Mouse (Mus musculus) mouse embryonic stem cell (cell line): ENCODE data around the gene Anpep.

ENCODE experiments used
- in situ Hi-C, 2 experiments: fragments of 300-500 bp; cut with MboI; formaldehyde crosslinking; loops; 1 replicate in 1 of 2; 3 replicates in 1 of 2; pipeline ENCODE4 v1.14.3; 2019 to 2020; ENCODE audit warnings: low sequenced_read_pairs in 2 of 2, low pct_unique_long_range_greater_than_20kb in 1 of 2, mixed read lengths in 1 of 2; ENCODE audit not compliant: unreplicated experiment in 1 of 2

Anpep gene

DNA sequence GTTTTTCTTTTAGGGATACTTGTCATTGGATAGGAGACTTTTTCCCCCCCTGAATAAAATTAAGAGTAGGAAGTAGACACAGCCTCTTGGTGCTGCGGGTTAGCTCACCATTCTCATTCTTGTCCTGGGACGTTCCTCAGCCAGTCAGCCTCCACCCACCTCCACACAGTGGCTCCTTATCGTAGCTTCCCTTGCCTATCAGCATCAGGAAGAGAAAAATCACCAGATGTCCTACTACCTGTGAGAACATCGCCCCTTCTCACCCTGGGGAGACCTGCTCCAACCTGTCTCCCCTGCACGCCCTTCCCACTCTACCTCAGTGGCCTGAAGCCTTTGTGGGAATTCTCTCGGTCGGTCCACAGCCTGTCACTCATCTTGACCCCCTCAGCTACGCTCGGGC is at the start of gene Anpep:
TSS of gene Anpep (minus strand) at position 249 of the 400 bp plus-strand sequence.
- in situ Hi-C loops: no loop called here

DNA sequence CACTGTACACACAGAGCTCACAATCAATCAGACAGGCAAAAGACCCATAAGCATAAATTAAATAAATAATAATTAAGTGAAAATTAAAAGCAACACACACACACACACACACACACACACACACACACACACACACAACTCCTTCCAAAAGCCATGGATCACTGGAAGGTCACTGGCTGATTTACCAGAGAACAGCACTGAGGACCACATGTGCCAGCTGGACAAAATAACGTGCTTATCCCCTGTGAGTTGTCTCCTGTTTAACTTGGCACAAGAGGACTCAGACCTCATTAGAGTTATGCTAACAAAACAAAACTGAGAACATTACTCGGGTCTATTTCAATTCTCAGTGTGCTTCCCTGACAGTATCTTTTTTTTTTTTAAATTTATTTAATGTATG is 46.5 kb upstream of the Anpep start:
- in situ Hi-C loops: no loop called here

DNA sequence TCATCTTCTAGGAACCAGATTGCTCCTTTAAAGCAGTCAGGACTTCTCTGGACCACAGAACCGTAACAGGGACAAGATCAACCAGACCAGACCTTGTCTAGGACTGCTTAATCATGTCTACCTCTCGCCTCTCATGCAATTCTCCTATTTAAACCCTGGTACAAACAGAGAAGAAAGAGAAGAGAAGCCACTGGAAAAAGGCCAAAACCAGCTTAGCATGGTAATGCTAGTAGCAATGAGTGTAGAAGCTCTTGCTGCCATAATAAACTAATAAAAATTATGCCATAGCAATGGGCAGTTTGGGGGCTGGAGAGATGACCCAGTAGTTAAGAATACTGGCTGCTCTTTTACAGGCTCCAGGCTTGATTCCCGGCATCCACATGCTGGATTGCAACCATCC is 46.1 kb upstream of the Anpep start:
- in situ Hi-C loops: no loop called here

DNA sequence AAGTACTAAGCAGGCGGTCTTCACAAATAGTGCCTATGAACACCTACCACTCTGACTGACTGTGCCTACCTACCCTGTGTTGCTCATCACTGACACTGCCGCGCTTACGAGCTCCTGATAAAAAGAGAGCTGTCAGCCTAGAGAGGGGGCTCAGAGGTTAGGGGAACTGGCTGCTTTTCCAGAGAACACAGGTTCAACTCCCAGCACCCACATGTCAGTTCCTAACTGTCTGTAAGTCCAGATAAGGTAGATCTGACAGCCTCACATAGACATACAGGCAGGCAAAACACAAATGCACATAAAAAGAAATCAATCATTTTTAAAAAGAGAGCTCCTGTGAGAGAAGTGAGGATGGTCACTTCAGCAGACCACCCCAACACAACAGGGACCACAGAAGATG is 44.3 kb upstream of the Anpep start:
- in situ Hi-C loops: no loop called here

DNA sequence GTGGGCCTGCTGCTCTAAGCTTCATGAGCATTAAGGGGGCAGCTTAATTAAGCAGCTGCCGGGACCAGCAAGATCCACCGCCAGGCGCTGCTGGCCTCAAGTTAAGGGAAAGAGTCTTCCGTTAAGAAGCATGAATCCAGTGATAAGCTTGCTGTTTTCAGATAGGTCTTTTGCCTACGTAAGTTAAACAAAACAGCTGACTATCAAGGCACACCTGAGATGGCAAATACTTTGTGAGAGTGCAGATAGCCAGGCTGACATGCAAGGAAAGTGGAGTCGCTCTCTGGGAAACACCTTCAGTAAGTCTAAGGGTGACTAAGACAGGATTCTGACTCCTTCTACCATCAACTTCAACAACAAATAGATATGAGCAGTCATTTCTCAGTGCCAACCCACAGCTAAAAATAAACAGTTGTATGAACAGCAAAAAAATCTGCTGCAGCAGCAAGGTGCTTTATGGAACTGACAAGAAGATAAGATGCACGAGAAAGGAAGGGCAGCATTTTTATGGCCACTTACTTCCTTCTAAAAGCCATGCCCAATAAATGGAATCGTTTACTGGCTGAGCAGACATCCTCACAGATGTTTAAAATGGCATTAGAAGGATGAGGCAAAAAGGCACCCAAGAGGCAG is 42.4 kb upstream of the Anpep start:
- in situ Hi-C loops: no loop called here

DNA sequence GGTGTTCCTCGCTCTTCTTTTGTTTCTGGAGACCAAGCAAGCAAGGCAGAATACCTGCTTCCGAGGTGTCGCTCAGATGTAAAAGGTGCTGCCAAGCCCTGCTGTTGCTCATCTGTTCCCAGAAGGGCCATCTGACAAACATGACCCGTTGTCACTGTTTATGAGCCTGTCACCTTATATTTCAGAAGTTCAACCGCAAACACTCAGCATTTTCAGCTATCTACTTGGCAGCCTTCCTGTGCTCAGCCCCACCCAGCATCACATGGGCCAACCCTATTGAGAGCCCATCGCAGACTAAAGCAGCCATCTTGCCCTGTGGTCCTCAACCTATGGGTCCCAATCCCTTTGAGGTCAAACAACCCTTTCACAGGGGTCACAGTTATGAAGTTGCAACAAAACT is 39.9 kb upstream of the Anpep start:
- in situ Hi-C loops: no loop called here

DNA sequence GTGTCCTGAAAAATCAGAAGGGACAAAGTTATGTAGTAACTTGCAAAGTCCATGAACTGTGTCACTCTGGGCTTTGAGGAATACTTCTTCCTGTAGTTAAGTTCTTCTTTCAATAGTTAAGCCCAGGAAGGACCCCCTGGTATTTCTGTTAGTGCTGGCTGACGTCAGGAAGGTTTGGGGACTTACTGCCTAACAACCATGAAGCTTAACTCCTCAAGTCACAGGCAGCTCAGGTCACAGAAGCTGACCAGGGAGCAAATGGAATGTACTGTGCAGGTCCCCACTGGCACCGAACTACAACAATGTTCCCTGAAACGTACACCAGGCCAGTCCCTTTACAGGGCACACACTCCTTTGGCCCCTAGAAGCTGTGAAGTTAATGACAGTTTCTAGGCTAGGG is 34.4 kb upstream of the Anpep start:
- in situ Hi-C loops: no loop called here

DNA sequence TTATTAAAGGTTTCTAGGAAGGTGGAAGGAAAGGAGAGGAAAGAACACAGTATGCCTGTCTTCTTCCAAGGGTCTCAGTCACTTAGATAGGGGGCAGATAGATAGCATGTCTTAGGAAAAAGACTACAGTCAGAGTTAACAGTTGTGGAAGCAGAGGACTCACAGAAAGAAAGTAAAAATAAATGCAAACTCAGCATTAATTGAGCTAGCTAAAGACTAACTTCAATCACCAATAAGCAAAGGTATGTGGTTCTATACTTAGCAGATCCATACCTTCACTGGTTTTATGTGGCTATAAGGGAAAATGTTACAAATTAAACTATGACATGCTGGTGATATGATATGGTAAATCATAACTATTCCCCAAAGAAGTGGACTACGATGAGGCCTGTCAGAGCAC is 33.9 kb upstream of the Anpep start:
- in situ Hi-C loops: no loop called here

DNA sequence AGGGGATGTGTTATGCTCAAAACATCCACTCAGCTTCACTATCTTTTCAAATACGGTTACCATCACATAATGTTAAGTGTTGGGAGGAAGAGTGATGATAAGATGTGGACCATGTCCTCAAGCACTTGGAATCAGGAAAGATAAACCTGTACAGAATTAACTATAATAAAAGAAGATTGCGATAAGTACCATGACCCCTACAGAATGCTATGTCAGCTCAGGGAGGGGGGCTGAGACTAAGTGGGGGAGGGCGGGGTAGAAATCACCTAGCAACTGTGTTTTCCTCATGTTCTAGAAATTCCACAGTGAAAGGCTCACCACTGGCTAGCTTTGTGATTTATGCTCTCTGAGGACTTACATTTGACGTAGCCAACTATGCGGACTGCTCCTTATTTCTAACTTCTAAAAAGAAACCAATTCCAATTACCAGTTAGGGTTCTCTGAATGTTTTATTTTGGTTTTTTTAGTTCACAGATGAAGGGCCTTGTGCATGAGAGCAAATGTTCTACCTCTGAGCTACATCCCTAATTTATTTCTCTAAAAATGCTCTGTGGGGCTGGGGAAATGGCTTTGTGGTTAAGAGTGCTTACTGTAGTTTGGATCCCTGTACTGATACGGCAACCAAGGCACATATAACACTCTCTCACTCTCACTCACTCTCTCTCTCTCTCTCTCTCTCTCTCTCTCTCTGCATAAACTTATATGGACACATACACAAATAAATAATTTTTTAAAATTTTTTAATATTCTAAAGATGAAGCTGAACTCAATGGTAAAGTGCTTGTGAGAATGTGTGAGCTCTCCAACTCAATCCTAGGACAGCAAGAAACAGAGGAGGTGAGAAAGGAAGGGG is 31.9 kb upstream of the Anpep start:
- in situ Hi-C loops: no loop called here

DNA sequence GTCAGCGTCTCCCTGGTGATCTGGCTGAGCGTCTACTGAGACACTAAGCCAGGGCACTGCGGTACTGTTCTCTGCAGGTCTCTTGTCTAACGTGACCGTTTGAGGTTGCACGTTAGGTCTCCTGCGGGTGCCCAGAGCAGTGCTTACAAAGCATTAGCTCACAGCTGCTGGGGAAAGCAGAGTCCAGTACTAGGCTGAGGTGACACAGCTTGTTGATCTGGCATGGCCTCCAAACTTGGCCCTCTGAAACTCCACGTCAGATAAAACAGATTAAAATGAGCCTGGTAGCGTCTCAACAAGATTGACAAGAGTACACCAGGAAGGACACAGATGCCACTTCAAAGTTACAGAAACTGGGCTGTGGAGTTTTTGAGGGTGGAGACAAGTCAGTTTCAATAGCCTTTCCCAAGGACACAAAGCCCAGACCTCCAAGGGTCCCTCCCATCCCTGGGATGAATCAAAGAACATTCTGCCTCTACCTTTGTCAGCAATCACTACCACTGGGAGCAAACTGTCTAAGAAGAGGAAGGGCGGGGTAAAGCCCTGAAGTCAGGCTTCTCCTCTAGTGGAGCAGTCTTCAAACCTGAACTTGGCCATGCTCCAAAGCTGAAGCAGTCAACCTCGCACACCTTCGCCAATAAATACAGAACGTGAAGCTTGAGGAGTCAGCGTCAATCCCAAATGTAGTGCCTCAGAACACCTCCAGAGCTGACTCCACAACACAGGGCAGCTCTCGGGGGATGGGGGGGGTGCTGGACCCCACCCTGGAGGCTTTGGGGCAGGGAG is 29.8 kb upstream of the Anpep start:
- in situ Hi-C loops: no loop called here

DNA sequence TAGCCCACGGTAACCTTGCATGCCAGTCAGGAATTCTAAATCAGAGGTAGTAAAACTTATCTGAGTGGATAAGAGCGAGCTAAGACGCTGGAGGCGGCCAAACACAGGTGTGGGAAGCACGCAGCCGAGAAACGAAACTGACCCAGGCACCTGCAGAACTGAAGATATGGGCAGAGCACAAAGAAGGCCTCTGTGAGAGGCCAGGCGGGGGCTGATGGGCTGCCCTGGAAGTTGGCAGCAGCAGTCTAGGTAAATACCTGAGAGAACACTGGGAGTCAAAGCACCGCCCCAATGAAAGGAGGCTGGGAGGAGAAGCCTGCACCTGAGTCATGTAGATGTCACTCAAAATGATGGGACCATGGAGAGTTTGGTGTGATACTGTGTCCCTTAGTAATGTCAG is 27.7 kb upstream of the Anpep start:
- in situ Hi-C loops: no loop called here

DNA sequence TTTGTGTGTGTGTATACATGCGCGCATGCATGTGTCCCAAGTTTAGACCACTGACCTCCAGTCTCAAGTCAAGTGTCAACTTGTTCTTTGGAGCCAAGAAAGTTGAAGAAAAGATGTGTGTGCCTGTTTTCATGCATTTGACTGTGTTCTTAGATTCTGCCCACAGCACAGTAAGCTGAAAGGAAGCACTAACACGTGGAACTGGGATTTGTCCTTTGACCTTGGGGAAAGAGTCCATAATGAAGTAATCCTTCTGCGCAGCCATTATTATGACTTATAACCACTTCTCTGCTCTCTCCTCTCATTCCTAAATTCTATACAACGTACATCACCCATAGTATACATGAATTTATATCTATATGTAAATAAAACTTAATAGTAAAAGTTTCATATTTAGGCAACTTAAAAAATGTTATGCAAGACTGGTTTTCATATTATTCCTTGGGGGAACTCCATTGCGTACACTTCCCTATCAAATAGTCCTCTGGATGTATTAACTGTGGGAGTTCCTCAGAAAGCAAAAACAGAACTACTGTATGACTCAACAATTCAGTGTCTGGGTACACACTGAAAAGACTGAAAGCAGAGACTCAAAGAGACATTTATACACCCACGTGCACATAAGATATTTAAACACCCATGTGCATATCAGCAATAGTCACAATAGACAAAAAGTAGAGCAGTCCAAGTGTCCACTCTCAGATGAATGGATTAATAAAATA is 22.9 kb upstream of the Anpep start:
- in situ Hi-C loops: no loop called here

DNA sequence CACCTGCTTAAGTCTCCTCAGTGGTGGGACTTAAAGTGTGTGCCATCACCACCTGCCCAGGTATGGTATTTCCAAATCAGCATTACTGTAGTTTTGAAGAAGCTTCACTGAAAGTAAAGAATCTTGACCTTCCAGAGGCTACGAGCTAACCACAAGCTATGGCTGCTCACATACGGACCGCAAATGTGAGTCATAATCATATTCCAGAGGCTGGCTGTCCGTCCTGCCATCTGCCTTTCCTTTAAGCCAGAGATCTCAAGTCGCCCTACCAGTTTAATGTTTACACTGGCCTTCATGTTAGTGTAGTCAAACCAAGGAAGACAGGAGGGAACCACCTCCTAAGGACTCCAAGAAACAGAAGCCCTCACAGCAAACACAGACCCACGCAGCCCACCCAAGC is 21.0 kb upstream of the Anpep start:
- in situ Hi-C loops: no loop called here

DNA sequence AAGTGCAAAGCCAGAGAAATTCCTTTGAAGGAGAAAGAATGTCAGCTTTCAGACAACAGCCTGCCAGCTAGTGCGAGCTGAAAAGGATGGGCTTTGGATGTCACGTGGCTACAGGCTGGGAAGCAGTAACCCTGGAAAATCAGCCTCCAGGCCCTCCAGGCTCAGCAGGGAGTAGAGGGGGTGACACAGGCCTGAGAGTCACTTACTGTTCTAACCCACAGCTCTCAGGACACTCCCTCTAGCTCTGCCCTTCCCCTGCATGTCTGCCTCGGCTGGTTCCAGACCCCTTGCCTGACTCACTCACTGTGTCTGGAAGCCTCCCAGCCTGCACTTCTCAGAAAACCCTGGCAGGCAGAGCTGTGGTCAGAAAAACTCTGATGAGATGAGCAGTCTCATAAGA is 20.1 kb upstream of the Anpep start:
- in situ Hi-C loops: no loop called here

DNA sequence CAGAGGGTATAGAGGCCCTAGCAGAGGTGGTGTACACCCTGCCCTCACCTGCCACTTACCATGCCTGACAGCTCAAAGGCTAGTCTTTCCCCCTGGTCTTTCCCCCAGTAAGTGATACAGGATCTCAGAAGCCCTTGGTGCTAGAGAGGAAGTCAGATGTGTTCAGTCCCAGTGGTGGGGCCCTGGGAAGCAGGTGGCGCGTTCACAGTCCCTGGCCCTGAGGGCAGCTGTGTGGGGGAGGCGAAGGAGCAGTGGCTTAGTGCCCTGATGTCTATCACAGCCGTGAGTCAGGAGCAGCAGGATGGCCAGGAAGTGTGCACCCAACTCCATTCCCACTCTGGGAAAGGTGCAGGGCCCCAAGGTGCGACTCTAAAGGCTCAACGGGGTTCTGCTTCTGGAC is 19.2 kb upstream of the Anpep start:
- in situ Hi-C loops: no loop called here

DNA sequence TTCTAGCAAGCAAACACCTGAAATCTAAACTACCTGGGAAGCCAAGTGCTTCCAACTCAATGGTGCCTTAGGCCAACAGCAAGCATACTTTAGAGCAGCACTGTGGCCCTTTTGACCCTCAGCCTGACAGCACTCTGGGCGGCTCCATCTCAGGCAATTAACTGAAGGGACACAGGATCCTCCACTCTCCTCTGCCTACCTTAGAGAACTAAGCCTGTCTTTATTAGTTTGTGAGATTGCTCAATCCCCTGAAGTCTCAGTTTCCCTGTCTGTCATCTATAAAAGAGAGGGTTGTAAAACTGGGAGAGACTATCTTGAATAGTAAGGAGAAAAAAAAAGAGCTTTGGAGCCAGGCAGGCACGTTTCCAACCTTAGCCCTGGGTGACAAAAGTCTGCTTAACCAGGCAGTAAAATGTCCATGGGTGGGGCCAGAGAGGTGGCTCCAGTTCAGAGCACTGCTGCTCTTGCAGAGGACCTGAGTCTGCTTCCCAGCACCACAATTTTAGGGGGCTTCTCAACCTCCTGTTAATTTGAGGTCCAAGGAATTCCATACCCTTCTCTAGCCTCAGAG is 17.7 kb upstream of the Anpep start:
- in situ Hi-C loops: no loop called here

DNA sequence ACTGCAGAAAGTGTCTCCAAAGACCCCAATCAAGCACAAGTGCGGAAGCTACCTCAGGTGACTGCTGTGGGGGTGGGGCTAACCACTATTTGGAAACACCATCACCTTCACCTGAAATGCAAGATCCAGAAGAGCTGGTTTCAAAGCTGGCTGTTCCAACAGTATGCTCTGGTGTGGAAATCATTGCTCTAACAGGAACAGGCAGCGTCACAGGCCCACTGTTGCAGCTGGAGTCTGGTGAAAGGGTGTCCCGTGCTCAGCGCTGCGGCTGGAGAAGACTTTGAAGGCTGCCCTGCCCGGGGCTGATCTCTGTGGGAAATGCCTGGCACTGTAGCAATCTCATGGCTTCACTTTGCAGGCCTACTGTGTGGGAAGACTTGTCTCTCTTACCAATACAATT is 12.5 kb upstream of the Anpep start:
- in situ Hi-C loops: no loop called here

DNA sequence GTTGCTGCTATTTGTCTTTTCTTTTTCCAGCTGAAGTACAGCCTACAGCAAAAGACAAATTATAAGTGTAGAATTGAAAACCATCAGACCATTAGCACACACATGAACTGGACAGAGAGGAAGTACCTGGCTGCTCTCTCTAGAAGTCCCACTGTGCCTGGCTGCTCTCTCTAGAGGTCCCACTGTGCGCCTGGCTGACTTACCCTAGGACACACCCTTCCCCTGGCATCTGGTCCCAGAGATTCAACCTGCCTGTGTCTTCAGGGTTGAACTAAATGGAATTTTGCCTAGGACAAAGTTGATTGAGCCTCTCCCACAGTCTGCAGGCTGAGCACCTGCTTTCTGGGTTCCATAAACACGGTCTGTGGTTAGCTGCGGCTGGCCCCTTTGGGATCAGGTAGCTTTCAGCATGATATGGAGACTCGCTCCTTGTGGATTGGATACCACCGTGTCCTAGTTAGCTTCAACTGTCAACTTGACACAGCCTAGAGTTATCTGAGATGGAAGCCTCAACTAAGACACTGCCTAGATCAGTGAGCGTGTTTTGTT is 11.0 kb upstream of the Anpep start:
- in situ Hi-C loops: no loop called here
